Mouse (Mus musculus): Measurements from ENCODE around the gene Actl9.

Gene Actl9

DNA sequence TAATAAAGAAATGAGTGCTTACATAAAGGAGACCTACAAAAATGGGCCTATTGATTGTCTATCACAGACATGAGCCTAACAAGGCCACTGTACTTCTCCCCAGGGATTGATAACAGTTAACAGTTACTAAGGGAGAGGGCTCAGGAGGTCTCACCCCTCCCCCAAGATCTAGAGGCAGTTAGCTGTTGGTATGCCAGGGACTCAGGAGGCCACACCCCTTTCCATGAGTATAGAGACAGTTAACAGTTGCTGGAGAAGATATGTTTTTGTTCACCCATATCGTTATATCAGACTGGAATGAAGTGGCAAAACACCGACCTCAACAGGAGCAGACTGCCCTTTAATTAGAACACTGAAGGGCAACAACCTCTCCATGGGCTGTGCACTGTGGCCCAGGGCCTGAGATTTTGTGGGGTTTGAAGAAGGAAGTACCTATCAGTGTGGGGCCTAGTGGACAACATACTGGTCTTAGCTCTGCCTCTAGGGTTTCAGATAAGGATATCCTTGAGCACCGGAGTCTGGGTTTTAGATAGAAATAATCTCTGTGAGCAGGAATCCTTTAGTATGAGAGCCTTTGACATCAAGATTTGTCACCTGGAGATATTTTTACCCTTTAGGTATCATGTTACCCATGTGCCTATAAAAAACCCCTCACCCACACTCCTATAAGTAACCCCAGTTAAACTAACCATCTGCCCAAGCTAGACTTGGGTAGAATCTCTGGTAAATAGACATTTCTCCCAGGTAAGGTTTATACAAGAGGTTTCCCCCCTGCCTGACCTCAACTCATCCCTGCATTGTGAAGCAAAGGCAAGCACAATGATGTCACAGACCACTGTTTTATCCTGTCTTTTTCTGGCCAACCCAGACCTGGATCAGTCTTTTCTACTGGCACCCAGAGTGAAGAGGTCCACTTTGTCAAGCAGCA, at the start of gene Actl9:
Gene Actl9 (plus strand): TSS at position 878 of the 928 bp plus-strand sequence.
- no peak for DNase-seq (ENCODE audit: low spot score in 2 of 2)

DNA sequence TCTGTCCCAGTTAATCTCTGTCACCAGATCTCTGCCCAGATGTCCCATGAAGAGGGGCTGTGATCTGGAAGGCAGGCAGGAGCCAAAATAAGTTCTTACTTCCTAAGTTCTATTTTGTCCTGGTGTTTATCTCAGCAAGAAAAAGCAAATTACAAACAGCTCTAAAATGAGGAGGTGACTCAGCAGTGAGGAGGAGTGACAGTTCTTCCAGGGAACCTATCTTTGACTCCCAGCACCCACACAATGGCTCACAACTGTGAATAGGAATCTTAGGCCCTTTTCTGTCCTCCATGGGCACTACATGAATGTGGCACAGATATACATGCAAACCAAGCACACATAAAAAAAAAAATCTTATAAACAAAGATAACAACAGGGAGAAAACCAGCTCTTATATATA, 47.0 kb upstream of the Actl9 start:
- DNase-seq (ENCODE audit: low spot score in 2 of 2) = no peak

GRCm38 (mm10) chr17:33392271-33392670, 40.4 kb upstream of the Actl9 start:
- no peak for DNase-seq (ENCODE audit: low spot score in 2 of 2)

GRCm38 (mm10) chr17:33394182-33395034, 38.3 kb upstream of the Actl9 start, which contains the start of gene Zfp101:
TSS of gene Zfp101 (minus strand) at chr17:33394641.
- peak; percentile 86 to 92 for DNase-seq (ENCODE audit: low spot score in 2 of 2)

DNA sequence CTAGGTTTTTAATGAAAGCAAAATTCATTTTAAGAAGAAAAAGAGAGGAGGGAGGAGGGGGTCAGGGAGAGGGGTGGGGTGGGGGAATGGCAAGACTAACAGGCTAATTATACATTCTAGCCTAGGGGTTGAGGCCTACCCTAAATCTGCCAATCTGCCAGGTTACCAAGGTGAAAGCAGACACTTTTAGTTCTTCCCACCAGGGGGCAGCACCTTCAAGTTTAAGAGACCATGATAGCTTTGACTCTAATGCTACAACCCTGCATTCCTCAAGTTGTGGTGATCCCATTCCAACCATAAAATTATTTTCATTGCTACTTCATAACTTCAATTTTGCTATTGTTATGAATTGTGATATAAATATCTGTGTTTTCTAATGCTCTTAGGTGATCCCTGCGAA, 6.5 kb downstream of the Actl9 start:
- peak; percentile 14 to 67 for DNase-seq (ENCODE audit: low spot score in 2 of 2)

- DNase-seq (ENCODE audit: low spot score in 2 of 2) = no peak
Measured at GRCm38 (mm10) chr17:33439922-33440321, 7.2 kb downstream of the Actl9 start.

DNA sequence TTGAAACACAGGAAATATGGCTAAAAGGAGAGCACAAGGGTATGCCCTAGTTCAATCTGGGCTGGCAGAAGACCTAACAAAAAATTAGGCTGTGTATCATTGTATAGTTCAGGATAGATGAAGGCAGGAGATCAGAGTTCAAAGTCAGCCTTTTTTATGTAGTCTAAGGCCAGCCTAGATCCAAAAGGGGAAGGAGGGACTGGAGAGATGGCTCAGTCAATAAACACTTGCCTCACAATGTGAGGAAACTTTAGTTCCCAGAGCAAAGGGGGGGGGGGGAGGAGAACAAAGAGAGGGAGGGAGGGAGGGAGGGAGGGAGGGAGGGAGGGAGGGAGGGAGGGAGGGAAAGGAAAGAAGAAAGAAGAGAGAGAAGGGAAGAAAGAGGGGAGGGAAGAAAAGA, 8.5 kb downstream of the Actl9 start:
- no peak for DNase-seq (ENCODE audit: low spot score in 2 of 2)

- no peak for DNase-seq (ENCODE audit: low spot score in 2 of 2)
Measured at GRCm38 (mm10) chr17:33456631-33457030, 23.9 kb downstream of the Actl9 start.

GRCm38 (mm10) chr17:33471206-33471605, 38.5 kb downstream of the Actl9 start:
- no peak for DNase-seq (ENCODE audit: low spot score in 2 of 2)

All from frontal cortex, postnatal 14 days (tissue).